Mouse (Mus musculus): ENCODE data around the gene Cd151.
A peak's percentile ranks its signal among the peaks of the same experiment; 100 is the strongest.
"Not testable (repeated sequence)": the region's sequence is repeated elsewhere in the genome, so short reads cannot be mapped to it uniquely, and the experiment has no call there.

Gene Cd151

DNA sequence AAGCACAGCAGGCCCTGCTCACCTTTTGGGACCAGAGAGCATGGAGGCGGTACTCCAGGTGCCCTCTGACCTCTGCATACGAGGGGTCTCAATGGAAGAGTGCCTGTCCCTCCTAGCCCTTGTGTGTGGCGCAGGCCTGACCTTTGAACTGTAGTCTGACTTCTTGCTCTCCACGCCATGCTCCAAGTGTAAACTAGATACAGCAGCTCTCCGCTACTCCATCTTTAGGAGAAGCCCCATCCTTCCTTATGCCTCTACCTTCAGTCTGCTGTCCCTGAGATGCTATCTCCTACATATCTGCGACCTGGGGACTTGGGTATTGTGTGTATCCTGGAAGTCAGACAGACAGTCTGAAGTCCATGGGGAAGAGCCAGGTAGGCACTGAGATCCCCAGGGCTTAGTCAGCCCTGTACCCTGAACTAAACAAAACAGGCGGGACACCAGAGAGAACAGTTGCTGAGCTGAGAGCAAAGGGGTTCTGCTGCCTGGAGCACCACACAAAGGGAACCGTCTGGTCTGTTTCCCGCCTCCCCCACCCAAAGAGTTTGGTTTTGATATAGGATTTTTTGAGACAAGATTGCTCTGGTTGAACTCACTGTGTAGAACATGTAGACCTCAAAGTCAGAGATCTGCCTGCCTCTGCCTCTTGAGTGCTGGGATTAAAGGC is 31.2 kb upstream of the Cd151 start:
- DNase-seq (ENCODE audit: low read depth, low spot score), result no peak

GRCm38 (mm10) chr7:141436523-141436892 is 30.7 kb upstream of the Cd151 start:
- DNase-seq (ENCODE audit: low read depth, low spot score), result no peak

- DNase-seq (ENCODE audit: low read depth, low spot score), result peak; percentile 89
These were observed 29.7 kb upstream of the Cd151 start, which contains the start of gene Slc25a22 for GRCm38 (mm10) chr7:141437178-141438120. Gene Slc25a22 (minus strand): TSS chr7:141437892.

- peak; percentile 89 for DNase-seq (ENCODE audit: low read depth, low spot score)
These were observed 28.8 kb upstream of the Cd151 start for GRCm38 (mm10) chr7:141438201-141438968.

DNA sequence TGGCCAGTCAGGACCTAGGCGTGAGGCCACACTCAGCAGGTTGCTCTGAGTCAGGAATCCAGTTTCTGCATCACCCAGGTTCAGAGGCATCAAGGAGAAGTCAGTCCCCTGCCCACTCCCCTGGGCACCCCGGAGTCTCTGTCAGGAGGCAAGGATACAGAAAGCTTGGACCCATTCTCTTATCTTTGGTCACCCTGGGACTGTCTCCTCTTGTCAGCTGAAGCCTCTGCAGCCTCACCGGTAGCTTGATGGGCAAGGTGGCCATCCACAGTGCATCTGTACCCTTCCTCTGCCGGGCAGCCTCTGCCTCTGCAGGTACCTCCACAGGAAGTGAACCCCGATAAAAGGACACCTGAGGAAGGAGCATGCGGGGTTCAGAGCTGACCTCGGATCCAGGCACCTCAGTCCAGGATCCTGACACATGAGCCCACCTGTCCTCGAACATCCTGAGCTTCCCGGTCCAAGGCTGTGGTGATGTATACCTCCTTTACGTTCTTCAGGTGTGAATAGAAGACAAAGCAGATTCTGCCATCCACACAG is 28.0 kb upstream of the Cd151 start:
- DNase-seq (ENCODE audit: low read depth, low spot score), result no peak

DNA sequence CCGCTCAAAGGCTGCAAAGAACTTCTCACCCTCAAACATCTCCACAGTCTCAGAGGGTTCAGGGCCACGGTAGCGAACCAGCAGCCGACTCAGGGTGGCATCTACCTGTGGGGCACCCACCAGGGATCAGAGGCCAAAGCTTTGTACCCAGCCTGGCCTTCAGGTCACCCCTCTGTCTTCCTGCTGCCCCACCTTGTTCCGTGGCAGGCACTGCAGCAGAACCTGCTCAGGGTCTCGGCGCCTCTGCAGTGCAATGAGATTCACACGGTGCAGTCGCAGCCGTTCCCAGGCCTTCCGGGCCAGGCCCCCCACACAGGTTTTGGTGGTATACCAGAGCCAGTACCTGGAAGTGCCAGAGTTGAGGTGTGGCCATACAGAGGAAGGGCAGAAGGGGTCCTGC is 27.4 kb upstream of the Cd151 start:
- no peak for DNase-seq (ENCODE audit: low read depth, low spot score)

DNA sequence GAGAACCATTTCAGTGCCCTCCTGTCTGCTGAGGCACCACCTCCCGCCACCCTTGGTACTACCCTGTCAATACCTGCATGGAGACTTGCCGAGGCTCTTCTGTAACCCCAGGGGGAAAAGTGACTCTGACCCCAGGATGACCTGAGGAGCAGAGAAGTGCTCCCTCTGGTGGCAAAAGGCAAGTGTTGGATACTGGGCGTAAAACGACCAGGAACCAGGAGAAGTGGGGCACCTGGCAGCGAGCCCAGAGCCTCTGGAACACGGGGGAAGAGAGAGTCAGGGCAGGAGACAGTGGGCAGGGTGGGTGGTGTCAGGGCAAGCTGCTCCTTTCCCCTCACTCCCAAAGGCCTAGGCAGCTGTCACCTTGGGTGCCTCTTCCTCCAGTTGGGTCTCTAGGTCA is 26.6 kb upstream of the Cd151 start:
- peak; percentile 79 for DNase-seq (ENCODE audit: low read depth, low spot score)

GRCm38 (mm10) chr7:141441460-141441859 is 25.7 kb upstream of the Cd151 start:
- no peak for DNase-seq (ENCODE audit: low read depth, low spot score)

DNA sequence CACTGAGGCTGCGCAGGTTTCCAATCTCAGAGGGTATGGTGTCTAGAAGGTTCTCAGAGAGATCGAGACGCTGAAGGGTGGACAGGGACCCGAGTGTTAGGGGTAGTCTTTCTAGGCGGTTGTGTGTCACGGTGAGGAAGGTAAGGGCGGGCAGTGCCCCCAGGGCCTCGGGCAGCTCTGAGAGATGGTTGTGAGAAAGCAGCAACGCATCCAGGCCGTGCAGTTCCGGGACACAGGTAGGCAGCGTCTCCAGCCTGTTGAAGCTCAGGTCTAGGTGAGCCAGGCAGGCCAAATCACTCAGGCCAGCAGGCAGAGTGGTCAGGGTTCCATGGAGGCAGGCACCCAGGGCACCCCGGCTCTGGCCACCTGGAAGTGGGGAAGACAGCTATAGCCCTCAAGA is 25.0 kb upstream of the Cd151 start:
- no peak for DNase-seq (ENCODE audit: low read depth, low spot score)

DNA sequence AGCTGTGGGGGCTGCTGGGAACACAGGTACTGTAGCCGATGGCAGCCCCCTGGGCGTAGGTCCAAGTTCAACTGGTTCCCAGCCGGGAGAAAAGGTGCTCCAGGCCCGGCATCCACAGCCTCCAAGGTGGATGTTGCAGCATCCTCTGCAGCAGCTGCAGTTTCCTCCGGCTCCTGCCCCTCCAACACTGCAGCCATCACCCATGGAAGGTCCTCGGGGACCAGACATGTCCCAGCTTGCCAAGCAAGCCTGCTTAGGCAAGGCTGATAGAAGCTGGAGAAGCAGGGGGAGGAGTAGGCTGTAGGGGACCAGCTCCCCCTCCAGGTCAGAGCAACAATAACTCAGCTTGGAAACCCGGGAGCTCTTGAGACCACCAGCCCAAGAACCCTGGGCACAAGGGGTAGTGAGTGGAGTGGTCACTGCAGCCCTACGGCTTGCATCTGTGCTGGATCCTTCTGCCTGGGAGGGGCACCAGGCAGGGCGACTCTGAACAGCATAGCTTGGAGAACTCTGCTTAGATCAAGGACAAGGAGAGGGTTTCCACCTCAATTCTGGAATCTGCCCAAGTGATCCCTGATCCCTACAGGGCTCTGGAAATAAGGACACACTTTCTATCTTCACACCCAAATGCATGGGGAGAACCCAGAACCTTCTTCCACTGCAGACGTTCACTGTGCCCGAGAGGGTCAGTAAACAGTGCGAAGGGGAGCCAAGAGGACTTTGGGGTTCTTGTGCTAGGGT is 23.9 kb upstream of the Cd151 start:
- no peak for DNase-seq (ENCODE audit: low read depth, low spot score)

DNA sequence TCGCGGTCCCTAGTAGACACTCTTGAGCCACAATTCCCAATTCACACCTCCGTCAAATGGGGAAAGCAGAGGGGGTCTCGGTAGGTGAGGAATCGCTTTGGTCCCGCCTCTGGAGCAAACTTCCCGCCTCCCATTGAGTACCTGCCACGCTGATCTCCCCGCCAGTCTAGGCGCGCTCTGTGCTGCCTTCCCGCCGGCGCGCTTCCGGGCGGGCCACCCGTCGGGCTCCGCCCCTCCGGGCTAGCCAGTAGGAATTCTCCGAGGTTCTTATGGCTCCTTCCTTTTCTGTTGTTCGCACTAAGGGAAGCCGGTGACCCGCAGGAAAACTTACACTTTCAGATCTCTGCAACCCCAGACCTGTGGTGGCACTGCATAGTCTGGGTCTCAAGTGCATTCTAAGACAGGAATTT is 23.4 kb upstream of the Cd151 start, which contains the start of gene Pidd1:
TSS of gene Pidd1 (minus strand) at position 198 of the 410 bp plus-strand sequence.
- DNase-seq (ENCODE audit: low read depth, low spot score), result no peak

DNA sequence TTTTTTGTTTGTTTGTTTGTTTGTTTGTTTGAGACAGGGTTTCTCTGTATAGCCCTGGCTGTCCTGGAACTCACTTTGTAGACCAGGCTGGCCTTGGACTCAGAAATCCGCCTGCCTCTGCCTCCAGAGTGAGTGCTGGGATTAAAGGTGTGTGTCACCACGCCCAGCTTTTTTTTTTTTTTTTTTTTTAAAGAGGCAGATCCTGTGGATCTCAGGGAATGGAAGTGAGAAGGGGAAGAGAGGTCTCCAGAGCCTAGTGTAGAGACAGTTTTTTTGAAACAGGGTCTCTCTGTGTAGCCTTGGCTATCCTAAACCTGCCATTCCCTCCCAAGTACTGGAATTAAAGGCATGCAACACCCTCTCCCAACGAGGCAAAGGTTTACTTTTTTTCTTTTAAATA is 20.8 kb upstream of the Cd151 start:
- not testable (repeated sequence) for DNase-seq (ENCODE audit: low read depth, low spot score)

GRCm38 (mm10) chr7:141447110-141447991 is 19.8 kb upstream of the Cd151 start, which contains the start of gene Rplp2:
Gene Rplp2 (plus strand): TSS chr7:141447370.
- DNase-seq (ENCODE audit: low read depth, low spot score), result peak; percentile 97

DNA sequence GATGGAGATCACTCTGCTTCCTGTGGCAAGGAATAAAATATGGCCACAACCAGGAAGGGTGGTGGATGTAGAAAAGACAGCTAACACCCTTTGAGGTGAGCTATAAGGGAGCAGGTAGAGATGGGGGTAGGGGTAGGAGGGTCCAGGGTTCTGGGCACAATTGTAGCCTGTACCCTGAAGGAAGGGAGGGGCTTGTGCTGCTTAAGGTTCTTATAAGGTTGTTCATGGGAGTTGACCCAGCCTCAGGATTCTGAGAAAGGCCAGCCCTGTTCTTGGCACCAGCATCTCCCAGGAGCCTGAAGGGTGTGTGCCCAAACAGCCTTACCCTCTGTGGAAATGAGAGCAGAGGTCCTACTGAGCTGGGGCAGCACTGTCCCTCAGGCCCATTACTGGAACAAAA is 15.3 kb upstream of the Cd151 start:
- no peak for DNase-seq (ENCODE audit: low read depth, low spot score)

DNA sequence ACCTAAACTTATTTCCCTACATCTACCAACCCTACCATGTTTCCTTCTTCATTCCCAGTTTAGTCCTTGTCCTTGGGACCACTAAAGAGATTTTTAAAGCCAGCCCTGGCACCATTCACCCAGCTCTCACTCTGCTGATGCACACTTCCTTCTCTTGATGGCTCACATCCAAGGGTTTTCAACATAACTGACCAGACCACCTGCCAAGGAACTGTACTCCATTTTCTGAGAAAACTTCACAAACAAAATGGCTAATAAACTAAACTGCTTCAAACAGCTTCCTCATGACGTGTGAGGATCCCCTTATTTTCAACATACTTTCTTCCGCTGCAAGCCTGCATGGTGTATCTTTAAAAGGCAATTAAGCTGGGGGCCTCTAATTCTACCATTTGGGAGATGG is 13.6 kb upstream of the Cd151 start:
- DNase-seq (ENCODE audit: low read depth, low spot score), result no peak

DNA sequence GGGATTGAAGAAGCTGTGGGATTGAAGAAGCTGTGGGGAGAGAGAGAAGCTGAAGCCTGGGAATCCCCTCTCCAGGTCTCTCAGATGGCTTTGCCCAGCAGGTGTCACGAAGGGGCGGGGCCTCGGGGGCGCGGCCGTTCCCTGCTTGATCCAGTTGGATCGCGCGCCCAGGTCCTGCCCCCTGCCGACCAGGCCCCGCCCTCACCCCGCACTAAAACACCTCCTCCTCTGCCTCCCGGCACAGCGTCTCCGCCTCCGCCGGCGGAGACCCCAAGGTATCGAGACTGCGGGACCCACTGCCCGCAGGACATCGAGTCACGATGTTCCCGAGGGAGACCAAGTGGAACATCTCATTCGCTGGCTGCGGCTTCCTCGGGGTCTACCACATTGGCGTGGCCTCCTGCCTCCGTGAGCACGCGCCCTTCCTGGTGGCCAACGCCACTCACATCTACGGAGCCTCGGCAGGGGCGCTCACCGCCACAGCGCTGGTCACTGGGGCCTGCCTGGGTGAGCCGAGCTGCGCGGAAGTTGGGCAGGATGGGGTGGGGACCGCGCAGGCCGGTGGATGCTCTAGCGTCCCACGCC is 12.1 kb upstream of the Cd151 start, which contains the start of gene Pnpla2:
TSS of gene Pnpla2 (plus strand) at position 232 of the 585 bp plus-strand sequence.
- peak; percentile 94 for DNase-seq (ENCODE audit: low read depth, low spot score)

DNA sequence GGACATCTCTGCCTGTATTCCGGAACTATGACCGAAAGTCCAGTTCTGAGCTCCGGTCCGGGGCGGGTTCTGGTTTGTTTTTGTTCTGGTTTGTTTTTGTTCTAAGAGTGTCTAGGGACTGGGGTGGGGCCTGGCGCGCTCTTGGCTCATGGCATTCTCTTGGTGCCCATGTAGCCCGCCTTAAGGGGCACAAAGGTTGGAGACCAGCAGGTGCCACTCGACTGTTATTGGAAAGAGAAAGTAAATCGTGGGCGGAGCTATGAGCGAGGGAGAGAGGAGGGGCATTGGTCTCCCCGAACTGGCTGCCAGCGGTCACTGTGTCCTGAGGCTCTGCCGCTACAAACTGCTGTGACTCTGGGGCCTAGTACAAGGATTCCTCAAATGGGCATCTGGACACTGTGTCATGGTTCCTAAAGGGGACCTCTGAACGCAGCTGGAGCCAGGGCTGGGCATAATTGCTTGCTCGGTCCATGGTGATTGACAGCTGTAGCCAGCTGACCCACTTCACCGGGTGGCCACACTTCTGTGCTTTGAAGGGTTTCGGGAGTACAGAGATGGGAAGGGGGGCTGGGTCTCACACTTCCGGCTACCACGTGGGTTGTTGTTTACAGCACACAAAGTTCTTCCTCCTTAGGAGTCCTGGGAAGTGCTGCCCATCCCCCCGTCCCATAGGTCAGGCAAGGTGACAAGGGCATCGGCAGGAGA is 11.4 kb upstream of the Cd151 start:
- DNase-seq (ENCODE audit: low read depth, low spot score), result peak; percentile 79

DNA sequence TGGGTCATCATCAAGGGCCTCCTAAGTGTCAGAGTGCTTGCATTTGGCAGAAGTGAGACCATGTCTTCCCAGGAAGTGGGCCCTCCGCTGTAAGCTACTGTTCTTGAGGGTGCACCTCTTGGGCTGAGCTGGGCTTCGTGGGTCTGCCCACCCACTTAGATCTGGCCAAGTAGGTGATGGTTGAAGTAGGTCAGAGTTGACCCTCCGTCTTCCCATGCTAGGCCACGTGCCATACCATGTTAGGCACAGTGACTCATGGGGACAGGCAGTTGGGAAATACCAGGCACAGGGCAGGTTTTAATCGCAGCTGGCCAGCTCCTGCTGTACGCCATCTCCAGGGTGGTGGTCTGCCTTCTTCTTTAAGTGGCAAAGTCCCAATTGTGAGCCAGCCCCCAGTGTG is 10.5 kb upstream of the Cd151 start:
- DNase-seq (ENCODE audit: low read depth, low spot score), result no peak

DNA sequence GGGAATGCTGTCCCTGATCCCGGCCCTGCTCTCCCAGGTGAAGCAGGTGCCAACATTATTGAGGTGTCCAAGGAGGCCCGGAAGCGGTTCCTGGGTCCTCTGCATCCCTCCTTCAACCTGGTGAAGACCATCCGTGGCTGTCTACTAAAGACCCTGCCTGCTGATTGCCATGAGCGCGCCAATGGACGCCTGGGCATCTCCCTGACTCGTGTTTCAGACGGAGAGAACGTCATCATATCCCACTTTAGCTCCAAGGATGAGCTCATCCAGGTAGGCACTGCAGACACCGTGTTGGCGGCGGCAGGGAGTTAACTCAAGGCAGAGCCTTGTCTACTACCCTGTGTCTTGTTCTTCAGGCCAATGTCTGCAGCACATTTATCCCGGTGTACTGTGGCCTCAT is 10.0 kb upstream of the Cd151 start:
- DNase-seq (ENCODE audit: low read depth, low spot score), result no peak
